Mouse (Mus musculus) CH12.LX (cell line): ENCODE data around the gene Zbtb5. TPM values are rescaled to one million over a fixed set of nuclear protein-coding genes. Genes with fewer than 3 reads are reported as not detected.

Experiments used
- DNase-seq: peaks from one replicate; pipeline ENCODE4 v3.0.0-alpha.2; 2013; ENCODE audit errors: extremely low read depth
- H3K27ac ChIP-seq: 2 replicates; pipeline ENCODE4 v1.5.1; 2012; ENCODE audit warnings: low read depth, mild to moderate bottlenecking, control low read depth, moderate library complexity; ENCODE audit not compliant: insufficient read depth
- H3K27me3 ChIP-seq: replicated peaks from 2 replicates; pipeline ENCODE3; 2012; ENCODE audit warnings: inconsistent platforms
- H3K36me3 ChIP-seq, 2 experiments: replicated peaks in 1 of 2; 2 replicates each; pipeline versions ENCODE3 to v1.6.1; 2012; ENCODE audit warnings: inconsistent platforms in 1 of 2, low read length in 1 of 2, mild to moderate bottlenecking in 1 of 2, mixed read lengths in 1 of 2, moderate library complexity in 1 of 2; ENCODE audit not compliant: control insufficient read depth in 1 of 2, insufficient read depth in 1 of 2
- H3K4me1 ChIP-seq, 2 experiments: 2 replicates each; pipeline ENCODE4 v1.6.1; 2012; ENCODE audit warnings: inconsistent platforms in 1 of 2, moderate library complexity in 1 of 2; ENCODE audit not compliant: insufficient read depth in 2 of 2, control insufficient read depth in 1 of 2
- H3K4me2 ChIP-seq: 2 replicates; pipeline ENCODE4 v1.6.1; 2012; ENCODE audit warnings: low read depth, mild to moderate bottlenecking, control low read depth; ENCODE audit not compliant: poor library complexity, insufficient read depth, severe bottlenecking
- H3K4me3 ChIP-seq, 3 experiments: fragments of 150-350 bp in 1 of 3; sonication (generic) in 1 of 3; replicated peaks in 1 of 3; 2 replicates each; pipeline versions ENCODE3 to v1.5.1; 2011 to 2012; ENCODE audit warnings: low read depth in 2 of 3, low read length in 2 of 3, mild to moderate bottlenecking in 2 of 3, moderate library complexity in 2 of 3, control low read depth in 1 of 3, improper control_type of control experiment in 1 of 3, inconsistent platforms in 1 of 3, mixed read lengths in 1 of 3; ENCODE audit not compliant: poor library complexity in 1 of 3
- H3K79me2 ChIP-seq: replicated peaks from 2 replicates; pipeline ENCODE4 v1.6.1; 2012; ENCODE audit warnings: mild to moderate bottlenecking, moderate library complexity; ENCODE audit not compliant: control insufficient read depth, poor library complexity, insufficient read depth, severe bottlenecking; ENCODE audit errors: extremely low read depth
- H3K9ac ChIP-seq: 2 replicates; pipeline ENCODE4 v1.6.1; 2012; ENCODE audit warnings: low read depth, mild to moderate bottlenecking, control low read depth, moderate library complexity; ENCODE audit not compliant: insufficient read depth
- H3K9me3 ChIP-seq: replicated peaks from 2 replicates; pipeline ENCODE3; 2012; ENCODE audit warnings: low read length, inconsistent platforms, mixed read lengths
- BHLHE40 ChIP-seq: IDR thresholded peaks from 2 replicates; pipeline ENCODE4 v1.6.1; 2011; ENCODE audit warnings: mild to moderate bottlenecking, low read depth, low read length, improper control_type of control experiment
- CHD2 ChIP-seq: IDR thresholded peaks from 2 replicates; pipeline ENCODE4 v1.6.1; 2011; ENCODE audit warnings: low read length, improper control_type of control experiment
- ETS1 ChIP-seq: conservative IDR thresholded peaks from 2 replicates; pipeline ENCODE4 v1.6.1; 2012; ENCODE audit warnings: low read depth, mild to moderate bottlenecking, inconsistent platforms, low read length, improper control_type of control experiment, moderate library complexity
- HCFC1 ChIP-seq: IDR thresholded peaks from 2 replicates; pipeline ENCODE4 v1.6.1; 2012; ENCODE audit warnings: low read depth, mild to moderate bottlenecking, inconsistent platforms, low read length, improper control_type of control experiment
- IRF4 ChIP-seq: IDR thresholded peaks from 2 replicates; pipeline ENCODE4 v1.6.1; 2014; ENCODE audit warnings: low read depth, mild to moderate bottlenecking, inconsistent platforms, low read length, improper control_type of control experiment
- JUN ChIP-seq: IDR thresholded peaks from 2 replicates; pipeline ENCODE4 v1.6.1; 2011; ENCODE audit warnings: low read depth, mild to moderate bottlenecking, low read length, improper control_type of control experiment, moderate library complexity; ENCODE audit not compliant: insufficient read depth
- JUND ChIP-seq: conservative IDR thresholded peaks from 2 replicates; pipeline ENCODE4 v1.6.1; 2011; ENCODE audit warnings: low read depth, low read length, improper control_type of control experiment
- KAT2A ChIP-seq: IDR thresholded peaks from 2 replicates; pipeline ENCODE4 v1.6.1; 2012; ENCODE audit warnings: low read length, improper control_type of control experiment, inconsistent platforms; ENCODE audit not compliant: insufficient replicate concordance
- MAFK ChIP-seq: IDR thresholded peaks from 2 replicates; pipeline ENCODE4 v1.6.1; 2011; ENCODE audit warnings: low read length, improper control_type of control experiment; ENCODE audit not compliant: insufficient replicate concordance
- MAX ChIP-seq: IDR thresholded peaks from 2 replicates; pipeline ENCODE4 v1.6.1; 2011; ENCODE audit warnings: low read length, improper control_type of control experiment
- MXI1 ChIP-seq: IDR thresholded peaks from 2 replicates; pipeline ENCODE4 v1.6.1; 2011; ENCODE audit warnings: mild to moderate bottlenecking, low read depth, low read length, improper control_type of control experiment
- NRF1 ChIP-seq: IDR thresholded peaks from 2 replicates; pipeline ENCODE4 v1.6.1; 2014; ENCODE audit warnings: low read depth, mild to moderate bottlenecking, inconsistent platforms, low read length, improper control_type of control experiment, moderate library complexity
- RAD21 ChIP-seq: IDR thresholded peaks from 2 replicates; pipeline ENCODE4 v1.6.1; 2011; ENCODE audit warnings: low read depth, mild to moderate bottlenecking, low read length, improper control_type of control experiment, moderate library complexity
- RCOR1 ChIP-seq: conservative IDR thresholded peaks from 2 replicates; pipeline ENCODE4 v1.6.1; 2012; ENCODE audit warnings: low read depth, mild to moderate bottlenecking, inconsistent platforms, low read length, improper control_type of control experiment
- SIN3A ChIP-seq: IDR thresholded peaks from 2 replicates; pipeline ENCODE4 v1.6.1; 2012; ENCODE audit warnings: low read length, improper control_type of control experiment, inconsistent platforms
- SMC3 ChIP-seq: IDR thresholded peaks from 2 replicates; pipeline ENCODE4 v1.6.1; 2011; ENCODE audit warnings: low read depth, low read length, improper control_type of control experiment
- TBP ChIP-seq: conservative IDR thresholded peaks from 2 replicates; pipeline ENCODE4 v1.6.1; 2011; ENCODE audit warnings: low read depth, low read length, improper control_type of control experiment
- TCF12 ChIP-seq: IDR thresholded peaks from 2 replicates; pipeline ENCODE4 v1.6.1; 2014; ENCODE audit warnings: low read depth, mild to moderate bottlenecking, inconsistent platforms, low read length, improper control_type of control experiment
- ZKSCAN1 ChIP-seq: IDR thresholded peaks from 2 replicates; pipeline ENCODE4 v1.6.1; 2012; ENCODE audit warnings: low read depth, inconsistent platforms, low read length, improper control_type of control experiment, borderline replicate concordance
- dilution Hi-C: fragments of 300-500 bp; cut with MboI; formaldehyde crosslinking; loops from 2 replicates; pipeline ENCODE4 v1.14.3; 2020; ENCODE audit warnings: low sequenced_read_pairs; ENCODE audit not compliant: extremely low pct_unique_long_range_greater_than_20kb, extremely low pct_ligation_motif_present
- in situ Hi-C: fragments of 300-500 bp; cut with MboI; formaldehyde crosslinking; loops from 3 replicates; pipeline ENCODE4 v1.14.3; 2019; ENCODE audit warnings: low sequenced_read_pairs, low pct_ligation_motif_present, low pct_unique_long_range_greater_than_20kb, mixed read lengths
- polyA plus RNA-seq: library from polyadenylated mRNA; unstranded; fragments of >175 nt; gene quantifications from 2 replicates; pipeline ENCODE4 v1.2.1, GENCODE M21; 2012; ENCODE audit warnings: low read depth; ENCODE audit not compliant: insufficient read length
- total RNA-seq, 2 experiments: library from RNA; depleted of rRNA; stranded (reverse); fragments of 300-350 nt in 1 of 2; fragments of >200 nt in 1 of 2; gene quantifications; 2 replicates each; pipeline ENCODE4 v1.2.3; 2012 to 2014

Gene Zbtb5
- total and polyA plus RNA-seq, 3 experiments, result 8.2 to 10.4 (median 10.0) TPM

DNA sequence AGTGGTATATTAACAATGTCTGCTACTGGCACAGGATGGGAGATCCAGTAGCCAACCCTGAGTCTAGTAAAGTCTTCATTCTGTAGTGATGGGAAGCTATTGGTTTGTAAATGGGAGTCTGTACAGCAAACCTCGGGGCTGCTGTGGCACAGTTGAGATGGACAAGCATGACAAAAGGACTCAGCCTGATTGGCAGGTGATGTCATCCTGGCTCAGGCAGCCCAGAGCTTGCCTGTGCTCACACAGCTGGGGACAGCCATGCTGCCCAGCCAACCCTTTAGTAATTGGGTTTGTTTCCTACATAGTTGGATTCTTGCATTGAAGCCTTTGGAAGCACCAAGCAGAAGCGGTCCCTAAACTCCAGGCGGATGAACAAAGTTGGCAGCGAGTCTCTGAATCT is 14.2 kb upstream of the Zbtb5 start:
- H3K36me3 ChIP-seq, result peaks cover 67 to 92% of the 10 kb centered on the region in 2 experiments
- no peak for DNase-seq

DNA sequence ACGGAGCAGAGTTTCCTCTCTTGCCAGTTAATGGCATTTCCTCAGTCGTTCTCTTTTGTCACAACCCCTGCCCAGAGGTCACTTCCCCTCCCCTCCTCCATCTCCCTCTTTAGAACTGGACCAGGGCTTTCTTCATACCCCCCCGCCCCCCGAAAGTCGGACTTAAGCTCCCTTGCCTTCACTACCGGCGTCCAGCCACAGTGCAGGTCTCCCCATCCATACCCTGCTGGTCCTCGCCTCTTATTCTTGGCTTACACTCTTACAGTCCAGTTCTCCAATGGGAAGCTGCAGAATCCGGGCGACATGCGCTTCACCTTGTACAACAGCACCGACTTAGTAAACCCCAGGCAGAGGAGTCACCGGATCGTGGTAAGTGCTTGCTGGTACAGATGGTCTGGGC is 6.8 kb upstream of the Zbtb5 start:
- Histone ChIP-seq H3K4me1 (peaks cover 10 to 45% of the 10 kb centered on the region in 2 experiments), H3K36me3 (peaks cover 15 to 38% of the 10 kb centered on the region in 2 experiments), H3K79me2 (no peaks in the 10 kb centered on the region), H3K9ac (peak overlapping the region; percentile 47), H3K27ac (no peak overlapping the region), H3K4me2 (peak overlapping the region; percentile 55), H3K4me3 (peak overlapping the region; percentile 80 to 99 (median 90)), H3K9me3 (no peaks in the 10 kb centered on the region), H3K27me3 (no peaks in the 10 kb centered on the region)
- in situ Hi-C loops, result no loop called here
- no peak for DNase-seq
- TF ChIP-seq CHD2 (no peak), HCFC1 (no peak), BHLHE40 (no peak), IRF4 (no peak), MAX (no peak), NRF1 (no peak), MXI1 (no peak), KAT2A (no peak), TBP (no peak), ZKSCAN1 (no peak), SMC3 (no peak), ETS1 (no peak), MAFK (no peak)
- dilution Hi-C loops, result no loop called here

More for the DNA sequence above, 14.2 kb upstream of the Zbtb5 start:
- in situ Hi-C loops (no loop called here), dilution Hi-C loops (no loop called here)
- no peak overlapping the region for H3K27ac ChIP-seq
- no peak overlapping the region for H3K9ac ChIP-seq
- TF ChIP-seq BHLHE40 (no peak), RCOR1 (no peak), MXI1 (no peak), RAD21 (no peak), CHD2 (no peak), JUND (no peak), JUN (no peak), SIN3A (no peak), ZKSCAN1 (no peak), TCF12 (no peak), KAT2A (no peak)
- no peaks in the 10 kb centered on the region for H3K79me2 ChIP-seq
- no peak overlapping the region for H3K4me2 ChIP-seq
- H3K9me3 ChIP-seq, result no peaks in the 10 kb centered on the region
- H3K27me3 ChIP-seq, result no peaks in the 10 kb centered on the region
- H3K4me3 ChIP-seq, result no peak overlapping the region
- H3K4me1 ChIP-seq, result peaks cover 0 to 6% of the 10 kb centered on the region in 2 experiments; a peak in 1 of 4 replicates
